Comparison of ENCODE assay signal across 14 mouse cellular contexts in the genomic region with DNA sequence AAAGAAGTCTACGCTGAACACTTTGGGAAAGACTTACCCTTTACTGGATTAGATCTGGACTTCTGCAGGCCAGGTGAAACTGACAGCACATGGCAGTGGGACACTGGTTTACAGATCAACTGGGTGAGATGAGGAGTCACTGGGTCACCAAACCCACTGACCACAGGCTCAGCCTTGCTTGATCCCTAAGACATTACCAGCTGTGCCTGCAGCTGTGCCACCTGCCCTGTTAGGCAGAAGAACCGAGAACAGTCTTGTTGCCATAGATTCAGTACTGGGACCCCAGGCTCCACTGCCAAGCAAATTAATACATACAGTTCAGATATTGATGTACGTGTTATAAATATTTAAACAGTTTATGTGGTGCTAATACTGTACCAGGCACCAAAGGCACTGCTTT. TPM values are rescaled to one million over a fixed set of nuclear protein-coding genes. Genes with fewer than 3 reads are reported as not detected.
"Had no signal": no experiment of that assay in that cellular context is flagged by ENCODE, and none has a peak within 500 bp of the region (broad histone marks: within the 10 kb centered on the region; RNA-seq: fewer than 3 reads in every experiment).

No protein-coding gene starts in this region.

- H3K4me3 ChIP-seq: embryonic facial prominence, embryonic 10.5 days; embryonic facial prominence, embryonic 12.5 days; embryonic facial prominence, embryonic 13.5 days; embryonic facial prominence, embryonic 15.5 days; erythroblast, embryonic 14.5 days; forebrain, embryonic 10.5 days; forebrain, embryonic 12.5 days; forebrain, embryonic 13.5 days; forebrain, embryonic 15.5 days; gastrocnemius, adult 2 months; heart, adult 2 months had no signal

- H3K4me1 ChIP-seq: embryonic facial prominence, embryonic 10.5 days; embryonic facial prominence, embryonic 12.5 days; embryonic facial prominence, embryonic 15.5 days; forebrain, embryonic 10.5 days; forebrain, embryonic 12.5 days; forebrain, embryonic 13.5 days; forebrain, embryonic 15.5 days had no signal

- H3K9me3 ChIP-seq: embryonic facial prominence, embryonic 10.5 days; embryonic facial prominence, embryonic 12.5 days; embryonic facial prominence, embryonic 13.5 days; embryonic facial prominence, embryonic 15.5 days; forebrain, embryonic 10.5 days; forebrain, embryonic 12.5 days; forebrain, embryonic 13.5 days; forebrain, embryonic 15.5 days had no signal

- H3K27ac ChIP-seq: embryonic facial prominence, embryonic 10.5 days; embryonic facial prominence, embryonic 12.5 days; embryonic facial prominence, embryonic 13.5 days; embryonic facial prominence, embryonic 15.5 days; forebrain, embryonic 10.5 days; forebrain, embryonic 12.5 days; forebrain, embryonic 13.5 days; forebrain, embryonic 15.5 days; gastrocnemius, adult 2 months; heart, adult 2 months had no signal

- ATAC-seq: forebrain, embryonic 13.5 days; forebrain, embryonic 14.5 days; forebrain, embryonic 15.5 days; forebrain, embryonic 16.5 days; forebrain, postnatal 0 days had no signal

- H3K27me3 ChIP-seq: embryonic facial prominence, embryonic 12.5 days; embryonic facial prominence, embryonic 13.5 days; embryonic facial prominence, embryonic 15.5 days; forebrain, embryonic 12.5 days; forebrain, embryonic 13.5 days; forebrain, embryonic 15.5 days had no signal

- H3K36me3 ChIP-seq: embryonic facial prominence, embryonic 10.5 days; embryonic facial prominence, embryonic 12.5 days; embryonic facial prominence, embryonic 13.5 days; embryonic facial prominence, embryonic 15.5 days; forebrain, embryonic 10.5 days; forebrain, embryonic 12.5 days; forebrain, embryonic 15.5 days had no signal

- H3K4me2 ChIP-seq: embryonic facial prominence, embryonic 12.5 days; embryonic facial prominence, embryonic 13.5 days; embryonic facial prominence, embryonic 15.5 days; forebrain, embryonic 12.5 days; forebrain, embryonic 13.5 days; forebrain, embryonic 15.5 days had no signal

- H3K9ac ChIP-seq: embryonic facial prominence, embryonic 12.5 days; embryonic facial prominence, embryonic 13.5 days; embryonic facial prominence, embryonic 15.5 days; forebrain, embryonic 12.5 days; forebrain, embryonic 13.5 days; forebrain, embryonic 15.5 days; forebrain, postnatal 0 days had no signal

RNA-seq across cellular contexts. Expression of a gene that starts 50.9 kb away (rescaled TPM):
- polyA plus RNA-seq: erythroblast, embryonic 14.5 days had no signal
